Mouse (Mus musculus): ENCODE results near the gene Parp9. TPM values are rescaled to one million over a fixed set of nuclear protein-coding genes. Genes with fewer than 3 reads are reported as not detected.
"Not testable (repeated sequence)": the region's sequence is repeated elsewhere in the genome, so short reads cannot be mapped to it uniquely, and the experiment has no call there.

Parp9 gene
- 21.2 TPM for polyA plus RNA-seq (2021)

DNA sequence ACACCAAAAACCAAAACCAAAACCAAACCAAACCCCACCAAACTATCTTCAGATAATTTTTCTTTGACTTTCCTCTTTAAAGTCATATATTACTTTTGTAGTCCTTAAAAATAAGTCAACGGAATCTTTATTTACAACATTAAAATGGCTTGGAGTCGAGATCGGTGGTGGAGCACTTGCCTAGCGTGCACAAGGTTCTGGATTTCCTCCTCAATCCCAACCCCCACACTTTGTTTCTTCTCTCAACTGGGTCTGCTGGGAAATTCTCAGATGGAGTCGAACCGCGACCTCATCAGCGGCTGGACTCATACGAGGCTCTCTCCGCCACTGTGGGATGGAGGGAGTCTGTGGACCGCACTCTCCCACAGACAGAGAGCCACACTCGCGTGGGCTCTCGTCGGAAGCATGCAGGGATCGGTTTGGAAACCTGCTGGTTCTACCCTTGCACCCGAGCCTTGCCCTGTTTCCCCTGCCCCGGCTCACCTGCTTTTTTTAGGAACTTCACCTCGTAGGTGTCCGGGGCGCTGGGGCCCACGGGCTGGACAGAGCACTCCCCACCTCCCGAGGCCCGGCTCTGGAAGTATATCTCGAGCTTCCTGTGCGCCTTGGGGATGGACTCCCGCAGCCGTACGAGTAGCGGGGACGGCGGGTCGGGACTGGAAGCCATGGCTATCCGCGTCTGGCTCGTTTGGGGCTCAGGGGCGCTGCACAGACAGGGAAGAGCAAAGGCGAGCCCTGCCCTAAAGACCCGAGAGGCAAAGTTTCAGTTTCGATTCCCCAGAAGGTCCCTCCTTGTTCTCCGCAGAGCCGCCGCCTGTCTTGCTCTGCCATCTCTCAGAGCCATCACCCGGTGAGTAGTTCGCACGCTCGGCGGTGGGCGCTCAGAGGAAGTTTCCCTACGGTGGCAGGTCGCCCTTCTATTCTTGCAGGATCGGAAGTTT, at the start of gene Parp9, which contains the start of gene Dtx3l:
Gene Parp9, plus strand, starts transcription at position 260 of the 941 bp plus-strand sequence.
Gene Dtx3l, minus strand, starts transcription at position 941 of the 941 bp plus-strand sequence.
- DNase-seq (ENCODE audit: low read depth, low spot score) (no peak), ATAC-seq (peak; percentile 73)
- TF ChIP-seq CTCF (IDR thresholded peaks at IDR 0.05) = no peak
- CTCF ChIA-PET = interaction anchor here (1.0 to 1.5 kb wide), 3 partner anchors 13 to 68 kb away, joined by 3 to 5 read pairs (median 3); no protein-coding TSS in a partner anchor
- in situ Hi-C loops (cut with MboI; ENCODE audit: low pct_unique_long_range_greater_than_20kb) = loop anchor here (5.0 kb wide), 1 partner anchor 66 kb away; the partner anchor contains the start of gene Parp14
- no peaks in the 10 kb centered on the region for H3K27me3 ChIP-seq
- POLR2A ChIA-PET = interaction anchor here (0.7 kb wide), 1 partner anchor 202 kb away, joined by 4 read pairs; no protein-coding TSS in a partner anchor

DNA sequence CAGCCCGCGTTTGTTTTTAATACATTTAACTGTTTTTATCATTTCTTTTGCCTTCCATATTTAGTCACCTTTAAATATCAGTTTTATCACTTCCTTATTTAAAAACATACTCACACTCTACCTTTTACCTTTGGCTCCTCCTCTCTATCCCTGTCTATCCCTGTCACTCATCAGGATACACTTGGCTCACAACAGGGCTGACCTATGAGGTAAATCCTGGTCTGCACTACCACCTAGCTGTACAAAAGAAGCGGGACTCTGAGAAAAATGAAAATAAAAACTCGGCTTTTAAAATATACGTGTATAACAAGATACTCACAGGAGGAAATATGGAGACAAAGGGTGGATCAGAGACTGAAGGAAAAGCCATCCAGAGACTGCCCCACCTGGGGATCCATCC, 49.4 kb upstream of the Parp9 start:
- ChIA-PET CTCF (interaction anchor here (3.9 kb wide), 1 partner anchor 12 kb away, joined by 13 read pairs; no protein-coding TSS in a partner anchor), POLR2A (no interaction called here)
- DNase-seq (ENCODE audit: low read depth, low spot score) (no peak), ATAC-seq (no peak)
- peaks cover 6% of the 10 kb centered on the region for H3K27me3 ChIP-seq
- peak; percentile 3 for TF ChIP-seq CTCF (IDR thresholded peaks at IDR 0.05)
- in situ Hi-C loops (cut with MboI; ENCODE audit: low pct_unique_long_range_greater_than_20kb) = no loop called here

DNA sequence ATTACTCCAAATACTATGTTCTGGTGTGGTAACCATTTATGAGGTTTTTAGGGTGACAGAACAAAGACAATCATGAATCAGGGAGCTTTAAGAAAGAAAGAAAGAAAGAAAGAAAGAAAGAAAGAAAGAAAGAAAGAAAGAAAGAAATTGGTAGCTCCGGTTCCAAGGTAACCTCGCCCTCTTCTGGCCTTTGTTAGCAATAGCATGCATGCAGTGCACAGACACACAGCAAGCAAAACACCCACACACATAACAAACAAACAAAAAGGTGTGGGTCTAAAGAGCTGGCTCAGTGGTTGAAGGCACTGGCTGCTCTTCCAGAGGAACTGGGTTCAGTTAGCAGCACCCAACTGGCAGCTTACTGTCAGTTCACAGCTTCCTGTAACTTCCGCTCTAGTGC, 47.6 kb upstream of the Parp9 start:
- peaks cover 3% of the 10 kb centered on the region for H3K27me3 ChIP-seq
- DNase-seq (ENCODE audit: low read depth, low spot score) (no peak), ATAC-seq (no peak)
- ChIA-PET CTCF (interaction anchor here (1.0 to 1.7 kb wide), 4 partner anchors 11 to 74 kb away, joined by 3 to 4 read pairs (median 4); no protein-coding TSS in a partner anchor), POLR2A (no interaction called here)
- TF ChIP-seq CTCF (IDR thresholded peaks at IDR 0.05) = peak; percentile 63
- in situ Hi-C loops (cut with MboI; ENCODE audit: low pct_unique_long_range_greater_than_20kb) = no loop called here

DNA sequence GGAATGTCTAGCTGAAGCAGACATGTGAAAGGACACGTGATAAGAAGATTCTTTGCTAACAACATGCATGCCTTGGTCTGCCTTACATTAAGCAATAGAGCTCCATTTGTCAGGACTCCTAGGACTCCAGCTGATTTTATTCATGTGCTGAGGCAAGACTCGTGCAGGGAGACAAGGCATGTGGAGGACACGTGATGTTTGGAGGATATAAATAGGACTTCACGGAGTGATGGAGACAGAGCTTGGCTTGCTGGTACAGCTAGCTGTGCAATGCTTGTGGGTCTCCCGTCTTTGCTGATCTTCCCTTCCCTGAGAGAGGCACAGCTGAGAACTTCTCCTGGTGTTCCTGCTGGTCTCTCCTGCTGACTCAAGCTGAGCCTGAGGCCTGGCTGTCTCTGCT, 46.7 kb upstream of the Parp9 start:
- CTCF ChIA-PET = interaction anchor here (1.0 to 1.7 kb wide), 3 partner anchors 12 to 75 kb away, joined by 3 to 4 read pairs (median 4); no protein-coding TSS in a partner anchor
- H3K27me3 ChIP-seq; DNase-seq (ENCODE audit: low read depth, low spot score); ATAC-seq; POLR2A ChIA-PET; in situ Hi-C loops (cut with MboI; ENCODE audit: low pct_unique_long_range_greater_than_20kb): not testable (repeated sequence)

DNA sequence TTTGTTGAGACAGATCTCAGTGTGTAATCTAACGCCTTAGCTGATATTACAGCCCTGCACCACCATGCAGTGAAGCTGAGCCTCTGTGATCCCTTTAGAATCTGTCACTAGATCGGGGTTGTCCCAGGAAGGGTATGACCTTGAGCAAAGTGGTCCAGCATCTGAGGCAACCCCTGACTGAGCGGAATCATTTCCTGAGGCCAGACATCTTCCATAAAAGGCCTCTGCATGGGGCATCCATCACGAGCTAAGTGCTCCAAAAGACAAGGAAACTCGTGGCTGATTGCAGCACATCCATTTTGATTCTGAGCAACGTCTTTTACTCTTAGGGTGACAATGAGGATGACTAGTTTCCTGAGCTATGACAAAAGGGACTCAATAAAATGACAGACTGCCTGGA, 43.3 kb upstream of the Parp9 start:
- no peak for ATAC-seq
- peaks cover 3% of the 10 kb centered on the region for H3K27me3 ChIP-seq
- no peak for TF ChIP-seq CTCF (IDR thresholded peaks at IDR 0.05)
- in situ Hi-C loops (cut with MboI; ENCODE audit: low pct_unique_long_range_greater_than_20kb) = no loop called here
- CTCF ChIA-PET = interaction anchor here (1.5 to 3.6 kb wide), 2 partner anchors 10 to 12 kb away, joined by 4 to 15 read pairs; no protein-coding TSS in a partner anchor
- no peak for DNase-seq (ENCODE audit: low read depth, low spot score)
- POLR2A ChIA-PET = no interaction called here

DNA sequence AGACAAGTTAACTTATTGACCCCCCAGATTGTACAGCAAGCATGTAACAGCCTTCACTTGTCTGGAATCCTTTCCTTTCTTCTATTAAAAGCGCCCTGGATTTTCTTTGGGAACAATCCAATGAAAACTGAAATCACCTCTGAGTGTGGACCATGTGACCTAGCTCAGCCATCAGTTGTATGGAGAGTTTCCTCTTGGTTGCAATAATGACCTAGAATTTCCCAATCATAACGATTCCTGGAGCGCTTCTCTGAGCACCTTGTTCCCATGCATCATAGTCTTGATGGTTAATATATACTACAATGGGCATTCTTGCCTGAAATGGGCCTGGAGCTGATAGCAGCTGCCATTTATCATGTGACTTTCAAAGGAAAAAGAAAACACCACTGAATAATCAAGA, 37.7 kb upstream of the Parp9 start:
- no peaks in the 10 kb centered on the region for H3K27me3 ChIP-seq
- POLR2A ChIA-PET = no interaction called here
- CTCF ChIA-PET = interaction anchor here (1.6 to 2.9 kb wide), 2 partner anchors 10 to 13 kb away, joined by 5 to 13 read pairs; no protein-coding TSS in a partner anchor
- ATAC-seq (no peak), DNase-seq (ENCODE audit: low read depth, low spot score) (no peak)
- no peak for TF ChIP-seq CTCF (IDR thresholded peaks at IDR 0.05)
- in situ Hi-C loops (cut with MboI; ENCODE audit: low pct_unique_long_range_greater_than_20kb) = no loop called here

DNA sequence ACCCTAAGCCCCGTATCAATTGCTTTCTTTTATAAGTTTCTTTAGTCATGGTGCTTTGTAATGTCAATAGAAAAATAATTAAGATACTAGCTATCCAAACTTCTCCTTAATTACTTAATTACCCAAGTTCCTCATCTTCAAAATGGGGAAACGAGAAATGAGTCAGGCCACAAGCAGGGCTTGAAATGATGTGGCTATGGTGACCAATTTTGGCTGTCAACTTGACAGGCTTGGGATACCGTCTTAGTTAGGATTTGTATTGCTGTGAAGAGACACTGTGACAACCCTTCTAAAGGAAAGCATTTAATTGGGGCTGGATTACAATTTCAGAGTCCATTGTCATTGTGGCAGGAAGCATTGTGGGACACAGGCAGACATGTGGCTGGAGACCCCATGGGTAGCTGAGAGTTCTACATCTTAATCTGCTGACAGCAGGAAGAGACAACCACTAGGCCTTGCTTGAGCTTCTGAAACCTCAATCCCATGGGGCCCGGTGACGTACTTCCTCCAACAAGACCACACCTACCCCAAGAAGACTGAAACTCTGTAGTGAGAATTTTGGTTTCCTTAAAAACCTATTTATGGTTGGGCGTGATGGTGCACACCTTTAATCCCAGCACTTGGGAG, 35.1 kb upstream of the Parp9 start:
- no peaks in the 10 kb centered on the region for H3K27me3 ChIP-seq
- in situ Hi-C loops (cut with MboI; ENCODE audit: low pct_unique_long_range_greater_than_20kb) = no loop called here
- POLR2A ChIA-PET = no interaction called here
- ATAC-seq (no peak), DNase-seq (ENCODE audit: low read depth, low spot score) (no peak)
- TF ChIP-seq CTCF (IDR thresholded peaks at IDR 0.05) = no peak
- CTCF ChIA-PET = interaction anchor here (1.0 to 1.6 kb wide), 3 partner anchors 10 to 52 kb away, joined by 3 to 4 read pairs (median 4); no protein-coding TSS in a partner anchor

DNA sequence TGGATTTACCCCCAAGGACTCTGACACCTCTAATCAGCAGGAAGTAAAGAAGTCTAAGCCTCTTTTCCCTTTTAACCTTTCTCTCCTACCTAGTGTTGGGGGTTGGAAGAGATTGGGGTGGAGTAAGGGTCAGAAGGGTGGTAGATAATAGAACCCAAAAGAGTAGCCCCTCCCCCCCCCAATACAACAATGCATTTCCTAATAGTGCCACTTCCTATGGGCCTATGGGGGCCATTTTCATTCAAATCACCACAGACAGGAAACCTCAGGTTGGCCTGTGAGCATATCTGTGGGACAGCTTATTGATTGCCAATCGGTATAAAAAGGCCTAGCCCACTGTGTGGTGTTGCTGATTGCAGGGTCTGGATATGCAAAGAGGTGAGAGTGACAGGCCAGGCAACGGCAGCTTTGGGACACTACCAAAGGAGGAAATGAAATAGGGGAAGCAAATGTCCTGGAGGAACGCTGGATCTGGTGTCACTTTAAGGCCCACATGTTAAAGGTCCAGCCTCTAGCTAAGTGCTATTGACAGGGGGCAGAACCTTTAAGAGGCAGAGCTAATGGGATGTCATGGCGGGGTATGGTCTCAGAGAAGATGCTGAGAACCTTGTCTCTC, 34.0 kb upstream of the Parp9 start:
- in situ Hi-C loops (cut with MboI; ENCODE audit: low pct_unique_long_range_greater_than_20kb) = no loop called here
- no peaks in the 10 kb centered on the region for H3K27me3 ChIP-seq
- ChIA-PET CTCF (no interaction called here), POLR2A (no interaction called here)
- no peak for DNase-seq (ENCODE audit: low read depth, low spot score)
- TF ChIP-seq CTCF (IDR thresholded peaks at IDR 0.05) = no peak
- no peak for ATAC-seq

DNA sequence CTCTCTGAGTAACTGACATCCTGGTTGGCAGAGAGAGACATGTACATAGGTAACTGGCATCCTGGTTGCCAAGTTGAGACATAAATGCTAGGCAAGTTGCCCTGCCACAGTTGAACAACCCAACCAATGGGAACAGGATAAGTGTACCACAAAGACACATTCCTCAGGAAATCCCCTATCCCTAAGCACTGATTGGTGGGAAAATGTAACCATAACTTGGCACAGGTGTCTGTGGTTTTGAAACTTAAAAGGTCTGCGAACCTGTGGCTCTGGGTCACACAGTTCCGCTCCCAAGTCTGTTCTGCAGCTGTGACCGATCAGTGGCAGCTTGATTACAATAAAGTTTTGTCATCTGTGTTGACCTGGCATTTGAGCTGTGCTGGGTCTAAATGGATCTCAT, 32.9 kb upstream of the Parp9 start:
- H3K27me3 ChIP-seq = no peaks in the 10 kb centered on the region
- in situ Hi-C loops (cut with MboI; ENCODE audit: low pct_unique_long_range_greater_than_20kb) = no loop called here
- DNase-seq (ENCODE audit: low read depth, low spot score) (no peak), ATAC-seq (no peak)
- CTCF ChIA-PET = no interaction called here
- POLR2A ChIA-PET = no interaction called here
- no peak for TF ChIP-seq CTCF (IDR thresholded peaks at IDR 0.05)

DNA sequence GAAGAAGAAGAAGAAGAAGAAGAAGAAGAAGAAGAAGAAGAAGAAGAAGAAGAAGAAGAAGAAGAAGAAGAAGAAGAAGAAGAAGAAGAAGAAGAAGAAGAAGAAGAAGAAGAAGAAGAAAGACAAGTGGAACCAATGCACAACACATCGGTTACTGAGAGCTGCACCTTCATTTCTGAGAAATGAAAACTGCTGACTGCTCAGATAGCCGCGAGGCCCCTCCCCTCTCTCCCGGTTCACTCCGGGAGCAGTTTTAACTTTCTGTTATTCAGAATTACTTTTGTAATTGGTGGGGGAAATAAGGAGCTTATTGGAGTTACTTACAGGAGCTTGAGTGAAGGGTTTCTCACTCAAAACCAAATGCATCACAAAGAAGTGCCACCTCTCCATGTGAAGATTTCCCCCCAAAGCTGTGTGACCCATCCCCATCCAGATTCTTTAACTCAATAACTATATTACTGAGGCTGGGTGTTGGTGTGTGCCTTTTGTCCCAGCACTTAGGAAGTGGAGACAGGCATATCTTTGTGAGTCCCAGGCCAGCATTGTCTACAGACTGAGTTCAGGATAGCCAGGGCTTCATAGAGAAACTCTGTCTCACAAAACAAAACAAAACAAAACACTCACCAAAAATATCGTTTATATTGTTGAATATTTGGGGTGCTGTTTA, 32.3 kb upstream of the Parp9 start:
- in situ Hi-C loops (cut with MboI; ENCODE audit: low pct_unique_long_range_greater_than_20kb) = no loop called here
- ChIA-PET CTCF (no interaction called here), POLR2A (no interaction called here)
- ATAC-seq = no peak
- no peaks in the 10 kb centered on the region for H3K27me3 ChIP-seq
- no peak for TF ChIP-seq CTCF (IDR thresholded peaks at IDR 0.05)
- no peak for DNase-seq (ENCODE audit: low read depth, low spot score)
